Mouse (Mus musculus): ENCODE results near the gene AF067061. TPM values are rescaled to one million over a fixed set of nuclear protein-coding genes. Genes with fewer than 3 reads are reported as not detected.
"Not testable (repeated sequence)": the region's sequence is repeated elsewhere in the genome, so short reads cannot be mapped to it uniquely, and the experiment has no call there.

Gene AF067061
- polyA plus RNA-seq (2012; rRNA removed), result not detected in 2 replicates

GRCm38 (mm10) chr13:120262870-120263269 lies at the start of gene AF067061:
TSS of gene AF067061 (plus strand) at chr13:120263114.
- H3K27me3 ChIP-seq (ENCODE audit: control insufficient read depth, insufficient read depth, low read length); H3K36me3 ChIP-seq (ENCODE audit: control insufficient read depth, insufficient read depth, low read length); H3K4me3 ChIP-seq (ENCODE audit: low read depth, low read length); H3K27ac ChIP-seq (ENCODE audit: insufficient read depth, low read depth, low read length); H3K4me1 ChIP-seq (ENCODE audit: control insufficient read depth, insufficient read depth, insufficient read length, low read length): not testable (repeated sequence)
- WGBS, result 90% methylated on average over 2 of the region's 2 CpGs

GRCm38 (mm10) chr13:120215847-120216246 lies 47.1 kb upstream of the AF067061 start, which contains the start of gene Gm21762:
TSS of gene Gm21762 (minus strand) at chr13:120215947.
- H3K4me1 ChIP-seq (ENCODE audit: control insufficient read depth, insufficient read depth, insufficient read length, low read length); H3K4me3 ChIP-seq (ENCODE audit: low read depth, low read length); H3K36me3 ChIP-seq (ENCODE audit: control insufficient read depth, insufficient read depth, low read length); H3K27ac ChIP-seq (ENCODE audit: insufficient read depth, low read depth, low read length); H3K27me3 ChIP-seq (ENCODE audit: control insufficient read depth, insufficient read depth, low read length): not testable (repeated sequence)
- no CpG with 5 or more reads among the region's 2 CpGs for WGBS

- not testable (repeated sequence) for H3K27ac ChIP-seq (ENCODE audit: insufficient read depth, low read depth, low read length); H3K4me3 ChIP-seq (ENCODE audit: low read depth, low read length); H3K4me1 ChIP-seq (ENCODE audit: control insufficient read depth, insufficient read depth, insufficient read length, low read length); H3K36me3 ChIP-seq (ENCODE audit: control insufficient read depth, insufficient read depth, low read length); H3K27me3 ChIP-seq (ENCODE audit: control insufficient read depth, insufficient read depth, low read length)
- WGBS, result 83% methylated on average over 5 of the region's 5 CpGs
These were observed 42.0 kb upstream of the AF067061 start for GRCm38 (mm10) chr13:120220922-120221321.

GRCm38 (mm10) chr13:120223012-120223659 lies 39.8 kb upstream of the AF067061 start:
- 95% methylated on average over 16 of the region's 25 CpGs for WGBS

GRCm38 (mm10) chr13:120231798-120232197 lies 31.1 kb upstream of the AF067061 start:
- not testable (repeated sequence) for H3K4me3 ChIP-seq (ENCODE audit: low read depth, low read length); H3K36me3 ChIP-seq (ENCODE audit: control insufficient read depth, insufficient read depth, low read length); H3K4me1 ChIP-seq (ENCODE audit: control insufficient read depth, insufficient read depth, insufficient read length, low read length); H3K27me3 ChIP-seq (ENCODE audit: control insufficient read depth, insufficient read depth, low read length); H3K27ac ChIP-seq (ENCODE audit: insufficient read depth, low read depth, low read length)
- WGBS, result 95% methylated on average over 17 of the region's 17 CpGs

More at GRCm38 (mm10) chr13:120223012-120223659, 39.8 kb upstream of the AF067061 start:
- not testable (repeated sequence) for H3K4me1 ChIP-seq (ENCODE audit: control insufficient read depth, insufficient read depth, insufficient read length, low read length); H3K27me3 ChIP-seq (ENCODE audit: control insufficient read depth, insufficient read depth, low read length); H3K27ac ChIP-seq (ENCODE audit: insufficient read depth, low read depth, low read length); H3K4me3 ChIP-seq (ENCODE audit: low read depth, low read length); H3K36me3 ChIP-seq (ENCODE audit: control insufficient read depth, insufficient read depth, low read length)

GRCm38 (mm10) chr13:120232447-120233049 lies 30.4 kb upstream of the AF067061 start:
- 75% methylated on average over 14 of the region's 25 CpGs for WGBS
- H3K27ac ChIP-seq (ENCODE audit: insufficient read depth, low read depth, low read length); H3K4me3 ChIP-seq (ENCODE audit: low read depth, low read length); H3K4me1 ChIP-seq (ENCODE audit: control insufficient read depth, insufficient read depth, insufficient read length, low read length); H3K27me3 ChIP-seq (ENCODE audit: control insufficient read depth, insufficient read depth, low read length); H3K36me3 ChIP-seq (ENCODE audit: control insufficient read depth, insufficient read depth, low read length): not testable (repeated sequence)

- not testable (repeated sequence) for H3K27me3 ChIP-seq (ENCODE audit: control insufficient read depth, insufficient read depth, low read length); H3K4me1 ChIP-seq (ENCODE audit: control insufficient read depth, insufficient read depth, insufficient read length, low read length); H3K27ac ChIP-seq (ENCODE audit: insufficient read depth, low read depth, low read length); H3K36me3 ChIP-seq (ENCODE audit: control insufficient read depth, insufficient read depth, low read length); H3K4me3 ChIP-seq (ENCODE audit: low read depth, low read length)
These were observed 24.1 kb upstream of the AF067061 start, which contains the start of gene Gm21731 for GRCm38 (mm10) chr13:120238811-120239210. TSS of gene Gm21731 (plus strand) at chr13:120239111.

- H3K27ac ChIP-seq (ENCODE audit: insufficient read depth, low read depth, low read length); H3K36me3 ChIP-seq (ENCODE audit: control insufficient read depth, insufficient read depth, low read length); H3K4me1 ChIP-seq (ENCODE audit: control insufficient read depth, insufficient read depth, insufficient read length, low read length); H3K4me3 ChIP-seq (ENCODE audit: low read depth, low read length); H3K27me3 ChIP-seq (ENCODE audit: control insufficient read depth, insufficient read depth, low read length): not testable (repeated sequence)
- WGBS, result 80% methylated on average over 2 of the region's 3 CpGs
These were observed 11.5 kb upstream of the AF067061 start for GRCm38 (mm10) chr13:120251208-120251924.

GRCm38 (mm10) chr13:120258817-120259658 lies 3.9 kb upstream of the AF067061 start:
- not testable (repeated sequence) for H3K4me3 ChIP-seq (ENCODE audit: low read depth, low read length); H3K36me3 ChIP-seq (ENCODE audit: control insufficient read depth, insufficient read depth, low read length); H3K27ac ChIP-seq (ENCODE audit: insufficient read depth, low read depth, low read length); H3K27me3 ChIP-seq (ENCODE audit: control insufficient read depth, insufficient read depth, low read length); H3K4me1 ChIP-seq (ENCODE audit: control insufficient read depth, insufficient read depth, insufficient read length, low read length)
- WGBS, result 76% methylated on average over 3 of the region's 3 CpGs

GRCm38 (mm10) chr13:120259718-120260117 lies 3.2 kb upstream of the AF067061 start:
- H3K27ac ChIP-seq (ENCODE audit: insufficient read depth, low read depth, low read length); H3K4me3 ChIP-seq (ENCODE audit: low read depth, low read length); H3K4me1 ChIP-seq (ENCODE audit: control insufficient read depth, insufficient read depth, insufficient read length, low read length); H3K27me3 ChIP-seq (ENCODE audit: control insufficient read depth, insufficient read depth, low read length); H3K36me3 ChIP-seq (ENCODE audit: control insufficient read depth, insufficient read depth, low read length): not testable (repeated sequence)
- WGBS, result 54% methylated on average over 3 of the region's 3 CpGs

- not testable (repeated sequence) for H3K36me3 ChIP-seq (ENCODE audit: control insufficient read depth, insufficient read depth, low read length); H3K4me1 ChIP-seq (ENCODE audit: control insufficient read depth, insufficient read depth, insufficient read length, low read length); H3K4me3 ChIP-seq (ENCODE audit: low read depth, low read length); H3K27me3 ChIP-seq (ENCODE audit: control insufficient read depth, insufficient read depth, low read length); H3K27ac ChIP-seq (ENCODE audit: insufficient read depth, low read depth, low read length)
- WGBS, result 20% methylated on average over 2 of the region's 2 CpGs
These were observed 14.9 kb downstream of the AF067061 start for GRCm38 (mm10) chr13:120277837-120278236.
